Mouse (Mus musculus) heart, adult 2 months (tissue): ENCODE results near the gene Sorbs2.

Experiments used
- CTCF ChIP-seq: fragments of 200-600 bp; IDR thresholded peaks from 2 replicates; pipeline ENCODE4 v1.8.1; 2022; ENCODE audit warnings: antibody characterized with exemption, mild to moderate bottlenecking, moderate library complexity
- EP300 ChIP-seq: fragments of 200-500 bp; IDR thresholded peaks from 2 replicates; pipeline ENCODE4 v1.6.1; 2011; ENCODE audit warnings: low read depth, low read length, control low read depth; ENCODE audit not compliant: insufficient read depth
- POLR2A ChIP-seq: fragments of 200-500 bp; IDR thresholded peaks from 2 replicates; pipeline ENCODE4 v1.6.1; 2011; ENCODE audit warnings: mild to moderate bottlenecking, low read depth, low read length, control low read depth; ENCODE audit not compliant: insufficient read depth

DNA sequence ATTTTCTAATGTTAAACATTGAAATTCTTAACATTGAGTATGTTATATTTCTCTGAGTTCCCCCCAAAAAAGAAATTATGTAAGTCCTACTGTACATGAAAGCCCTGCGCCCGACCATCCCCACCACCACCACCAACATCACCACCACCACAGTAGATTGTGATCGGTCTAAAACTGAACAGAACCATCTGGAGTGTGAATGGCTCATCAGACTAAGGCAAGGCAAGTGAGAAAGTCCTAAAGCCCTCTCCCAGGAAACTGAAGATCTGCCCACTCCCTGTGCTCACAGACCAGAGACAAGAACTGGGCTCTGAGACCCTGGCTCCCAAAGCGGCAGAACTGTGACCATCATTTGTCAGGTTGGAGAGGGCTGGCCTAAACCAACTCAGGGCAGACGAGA lies 192.5 kb downstream of the Sorbs2 start:
- TF ChIP-seq POLR2A (no peak), CTCF (no peak), EP300 (no peak)
